ENCODE assay signal across 8 mouse cellular contexts in the genomic region with DNA sequence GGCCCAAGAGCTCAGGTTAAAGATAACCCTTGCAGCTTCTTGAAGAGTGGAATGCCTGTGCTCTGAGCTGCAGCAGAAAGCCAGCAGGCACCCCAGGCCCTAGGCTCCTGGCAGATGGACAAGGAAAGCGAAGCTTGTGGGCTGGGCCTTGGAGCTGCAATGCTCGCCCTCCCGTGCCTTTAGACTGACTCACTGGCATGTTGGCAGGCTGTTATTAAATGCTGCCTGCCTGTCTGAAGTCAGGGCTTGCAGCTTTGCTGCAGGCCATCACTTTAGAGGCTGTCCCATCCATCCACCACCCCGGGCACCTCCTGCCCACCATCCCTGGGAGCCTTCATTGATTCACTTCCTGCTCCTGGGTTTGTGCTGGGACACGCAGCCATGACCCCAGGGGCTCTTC. TPM values are rescaled to one million over a fixed set of nuclear protein-coding genes. Genes with fewer than 3 reads are reported as not detected.
A peak's percentile ranks its signal among the peaks of the same experiment; 100 is the strongest.
DNase-seq lines count a peak whose midpoint lies in the region.

No protein-coding gene starts in this region.

- DNase-seq in 3134 (ENCODE audit: extremely low read depth, insufficient read length, low spot score): peak; percentile 93
- DNase-seq in adrenal gland, postnatal 14 days: peak; percentile 87
- DNase-seq in gastrocnemius, postnatal 14 days: peak; percentile 58
- peak; percentile 21 to 25 for DNase-seq in kidney, adult 8-10 months
- peak; percentile 11 for DNase-seq in ovary, postnatal 10 days (ENCODE audit: low spot score)
- no peak for DNase-seq in frontal cortex, postnatal 10 days (ENCODE audit: low spot score in 2 of 2)
- DNase-seq in left cerebral cortex, postnatal 25 days (ENCODE audit: low spot score in 2 of 2): no peak
- no peak for DNase-seq in left cerebral cortex, adult 18-20 months (ENCODE audit: low spot score in 2 of 2)

- intact Hi-C loops in gastrocnemius, postnatal 14 days (cut with DNase I; ENCODE audit: low total_unique reads): no loop called here
- intact Hi-C loops in left cerebral cortex, postnatal 25 days (cut with DNase I): no loop called here

RNA-seq across cellular contexts. Expression of gene Slc7a1, which starts 44.0 kb away (rescaled TPM):
- 70.5 and 83.6 TPM in 2 replicates for total RNA-seq in adrenal gland, postnatal 14 days (2021)
- 1 to 10 TPM; 4.4 to 7.1 TPM for total RNA-seq in gastrocnemius, postnatal 14 days (2021)
- total RNA-seq in left cerebral cortex, postnatal 25 days (2021): 10 to 100 TPM; 30.6 to 30.9 TPM
- total RNA-seq in left cerebral cortex, adult 18-20 months (2021): 10 to 100 TPM; 27.6 to 29.3 TPM

Comparison
In these comparisons a context has a peak if more than half of its experiments do, and no peak if none do; other contexts are left out.
1. DNase-seq: peak in 3134 (single experiment), adrenal gland, postnatal 14 days (single experiment), gastrocnemius, postnatal 14 days (single experiment), kidney, adult 8-10 months (2 of 2) and ovary, postnatal 10 days (single experiment); none in frontal cortex, postnatal 10 days (0 of 2), left cerebral cortex, postnatal 25 days (0 of 2) and left cerebral cortex, adult 18-20 months (0 of 2).